Mouse (Mus musculus) G1E-ER4 (cell line): Measurements from ENCODE around the gene Pstpip1. TPM values are rescaled to one million over a fixed set of nuclear protein-coding genes. Genes with fewer than 3 reads are reported as not detected.

ENCODE experiments used
- GATA1 ChIP-seq: IDR thresholded peaks from one replicate; pipeline ENCODE4 v1.8.0; 2012; ENCODE audit warnings: low read length, inconsistent platforms
- polyA plus RNA-seq: library from polyadenylated mRNA; stranded (reverse); fragments of >175 nt; gene quantifications from 2 replicates; pipeline ENCODE4 v1.2.3, GENCODE M21; 2012

Pstpip1 gene
- polyA plus RNA-seq, 1 experiment: not detected

DNA sequence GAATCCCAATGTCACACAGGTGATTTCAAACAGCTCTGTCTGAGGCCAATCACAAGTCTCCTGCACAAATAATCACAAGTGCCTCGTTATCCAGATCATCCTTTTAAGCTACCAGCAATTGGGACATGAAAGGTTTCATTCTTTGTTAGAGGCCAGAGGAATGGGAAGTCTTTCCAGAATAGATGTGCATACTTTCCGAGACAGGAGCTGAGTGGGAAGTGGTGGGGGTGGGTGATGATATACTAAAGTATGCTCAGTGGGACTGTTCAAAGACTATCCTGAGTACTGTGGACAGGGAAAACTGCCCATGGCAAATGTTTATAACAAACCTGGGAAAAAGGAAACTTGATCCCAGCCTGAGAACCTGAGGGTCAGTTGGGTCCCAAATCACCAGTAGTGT lies 69.7 kb downstream of the Pstpip1 start:
- no peak for TF ChIP-seq GATA1

DNA sequence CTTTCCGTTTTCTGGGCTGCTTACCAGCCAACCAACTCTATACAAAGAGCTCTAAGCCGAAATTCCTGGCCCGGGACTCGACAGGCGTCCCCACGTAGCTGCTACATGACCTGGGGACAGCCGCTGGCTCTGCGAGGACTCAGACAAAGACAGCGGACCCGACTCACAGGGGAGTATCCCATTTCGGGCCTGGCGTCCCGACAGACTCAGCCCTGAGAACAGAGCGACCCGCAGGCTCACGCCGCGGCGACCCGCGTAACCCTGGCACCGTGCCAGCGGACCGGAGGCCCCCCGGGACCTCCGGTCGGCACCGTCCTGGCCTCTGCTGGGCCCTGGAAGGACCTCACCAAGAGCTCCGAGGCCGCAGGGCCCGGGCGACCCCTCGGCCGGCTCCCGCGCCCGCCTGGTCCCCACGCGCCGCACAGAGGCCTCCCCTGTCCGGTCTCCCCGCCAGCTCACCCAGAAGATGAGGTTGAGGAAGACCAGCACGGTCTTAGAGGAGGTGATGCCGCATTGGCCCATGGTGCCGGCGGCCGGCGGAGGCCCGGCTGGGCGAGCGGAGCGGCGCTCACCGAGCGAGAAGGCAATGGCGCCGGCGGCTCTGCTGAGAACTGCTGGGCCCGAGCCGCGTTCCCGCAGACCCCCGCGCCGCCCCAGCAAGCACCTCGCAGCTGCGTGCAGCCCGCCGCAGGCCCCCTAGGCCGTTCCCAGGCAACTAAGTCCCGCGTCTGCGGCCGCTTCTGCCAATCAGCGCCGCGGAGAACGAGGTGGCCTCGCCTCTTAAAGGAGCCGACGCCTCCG lies 70.8 kb downstream of the Pstpip1 start:
- no peak for TF ChIP-seq GATA1

DNA sequence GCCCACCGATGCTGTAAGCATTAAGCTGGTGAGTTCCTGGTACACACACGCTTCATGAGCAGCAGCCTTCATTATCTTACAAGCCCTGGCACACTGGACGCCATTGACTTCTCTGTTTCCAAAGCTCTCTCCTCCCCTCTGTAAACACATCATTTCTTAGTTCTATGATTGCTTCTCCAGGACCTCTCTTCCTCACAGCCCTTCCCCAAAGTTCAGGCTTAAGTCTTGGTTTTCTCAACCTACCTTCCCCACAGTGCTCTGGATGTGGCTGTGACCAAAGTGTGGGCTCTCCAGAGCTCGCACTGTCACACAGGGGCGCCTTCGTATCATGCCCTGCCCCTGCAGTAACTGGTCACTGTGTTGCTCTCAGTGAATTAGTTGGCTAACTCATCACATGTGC lies 75.6 kb downstream of the Pstpip1 start, which contains the start of gene Tspan3:
Gene Tspan3 (minus strand): TSS at position 101 of the 400 bp plus-strand sequence.
- no peak for TF ChIP-seq GATA1

DNA sequence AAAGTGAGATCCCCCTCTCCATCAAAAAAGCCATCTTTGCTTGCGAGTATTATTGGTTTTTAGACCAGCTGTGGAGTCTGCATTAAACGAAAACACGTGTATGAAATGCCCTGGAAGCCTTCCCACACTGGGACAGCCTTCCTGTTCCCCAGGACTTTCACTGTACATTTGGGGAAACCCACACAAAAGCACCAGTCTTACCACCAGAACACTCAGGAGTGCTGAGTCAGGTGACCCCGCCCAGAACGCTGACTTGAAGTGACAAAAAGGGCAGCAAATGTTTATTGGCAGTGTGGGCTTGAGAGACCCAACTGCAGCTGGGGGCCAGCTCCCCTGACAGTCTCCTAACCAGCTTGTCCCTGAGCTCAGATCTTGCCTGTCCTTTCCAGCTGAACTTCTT lies 76.4 kb downstream of the Pstpip1 start:
- no peak for TF ChIP-seq GATA1

GRCm38 (mm10) chr9:56167690-56168089 lies 77.9 kb downstream of the Pstpip1 start:
- TF ChIP-seq GATA1: no peak

DNA sequence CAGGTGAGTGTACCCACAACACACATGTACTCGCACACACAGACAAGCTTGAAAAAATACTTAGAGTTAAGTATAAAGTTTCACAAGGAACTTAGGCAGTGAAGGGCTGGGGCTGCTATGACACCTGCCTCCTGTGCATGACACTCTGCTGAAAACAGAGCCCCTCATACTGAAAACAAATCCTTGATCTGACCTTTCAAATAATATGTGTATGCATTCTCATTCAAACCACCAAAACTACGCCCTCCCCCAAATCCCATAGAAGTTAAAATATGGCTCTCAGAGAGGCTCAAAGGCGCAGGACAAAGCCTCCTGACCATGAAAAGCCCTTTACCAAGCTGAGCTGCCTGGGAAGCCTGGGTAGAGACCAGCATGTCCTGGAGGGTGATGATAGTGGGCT lies 85.6 kb downstream of the Pstpip1 start:
- no peak for TF ChIP-seq GATA1

GRCm38 (mm10) chr9:56177354-56177753 lies 87.6 kb downstream of the Pstpip1 start:
- TF ChIP-seq GATA1: no peak

Other genes with a start within 250 kb of the Pstpip1 start
- gene Scaper, start 151.8 kb upstream of the Pstpip1 start, polyA plus RNA-seq: 0.09 and 0.19 TPM in 2 replicates
- not detected in 2 replicates for gene 4930563M21Rik, start 79.4 kb upstream of the Pstpip1 start, polyA plus RNA-seq
- gene Rcn2, start 48.1 kb upstream of the Pstpip1 start, polyA plus RNA-seq: 23.7 and 26.5 TPM in 2 replicates
- gene Tspan3, start 75.5 kb downstream of the Pstpip1 start, polyA plus RNA-seq: not detected in 2 replicates